Mouse (Mus musculus): ENCODE results near the gene Gls.

Gene Gls

GRCm38 (mm10) chr1:52124818-52125217, 108.2 kb downstream of the Gls start:
- DNase-seq (ENCODE audit: low read depth, low spot score) = no peak

GRCm38 (mm10) chr1:52121052-52121451, 112.0 kb downstream of the Gls start:
- no peak for DNase-seq (ENCODE audit: low read depth, low spot score)

GRCm38 (mm10) chr1:52120191-52120590, 112.8 kb downstream of the Gls start:
- DNase-seq (ENCODE audit: low read depth, low spot score) = no peak

GRCm38 (mm10) chr1:52119691-52120090, 113.3 kb downstream of the Gls start:
- DNase-seq (ENCODE audit: low read depth, low spot score) = no peak

GRCm38 (mm10) chr1:52118860-52119591, 114.0 kb downstream of the Gls start, which contains the start of gene Stat1:
Gene Stat1, plus strand, starts transcription at chr1:52119440.
- DNase-seq (ENCODE audit: low read depth, low spot score) = peak; percentile 91

GRCm38 (mm10) chr1:52117777-52118176, 115.3 kb downstream of the Gls start:
- no peak for DNase-seq (ENCODE audit: low read depth, low spot score)

- DNase-seq (ENCODE audit: low read depth, low spot score) = peak; percentile 24
Observed at GRCm38 (mm10) chr1:52116441-52116840, 116.6 kb downstream of the Gls start.

- peak; percentile 99 for DNase-seq (ENCODE audit: low read depth, low spot score)
Observed at GRCm38 (mm10) chr1:52113666-52114069, 119.4 kb downstream of the Gls start.

All from skeletal muscle tissue, adult 2 months (tissue).